Mouse (Mus musculus) frontal cortex, postnatal 14 days (tissue): Measurements from ENCODE around the gene Gsdma2.
"Not testable (repeated sequence)": the region's sequence is repeated elsewhere in the genome, so short reads cannot be mapped to it uniquely, and the experiment has no call there.

Experiments used
- DNase-seq, 2 experiments: peaks; one replicate each; pipeline ENCODE4 v3.0.0; 2022; ENCODE audit warnings: low spot score in 2 of 2

The Gsdma2 gene

GRCm38 (mm10) chr11:98668984-98669383, 22.4 kb downstream of the Gsdma2 start:
- DNase-seq, result no peak

GRCm38 (mm10) chr11:98671284-98671815, 24.8 kb downstream of the Gsdma2 start:
- DNase-seq, result no peak

- DNase-seq, result no peak
Observed at GRCm38 (mm10) chr11:98671857-98672256, 25.3 kb downstream of the Gsdma2 start.

- no peak for DNase-seq
Observed at GRCm38 (mm10) chr11:98672482-98672881, 25.9 kb downstream of the Gsdma2 start.

GRCm38 (mm10) chr11:98673136-98673535, 26.6 kb downstream of the Gsdma2 start:
- DNase-seq, result peak in 1 of 2 experiments; percentile 21

GRCm38 (mm10) chr11:98675829-98676363, 29.3 kb downstream of the Gsdma2 start:
- no peak for DNase-seq

GRCm38 (mm10) chr11:98680023-98680422, 33.5 kb downstream of the Gsdma2 start:
- no peak for DNase-seq

GRCm38 (mm10) chr11:98680595-98680994, 34.0 kb downstream of the Gsdma2 start:
- not testable (repeated sequence) for DNase-seq

- DNase-seq, result no peak
Observed at GRCm38 (mm10) chr11:98681186-98681585, 34.6 kb downstream of the Gsdma2 start.

GRCm38 (mm10) chr11:98681786-98682745, 35.5 kb downstream of the Gsdma2 start, which contains the start of gene Psmd3:
Gene Psmd3, plus strand, starts transcription at chr11:98682554.
- DNase-seq, result peak; percentile 96

- no peak for DNase-seq
Observed at GRCm38 (mm10) chr11:98682811-98683210, 36.3 kb downstream of the Gsdma2 start.

GRCm38 (mm10) chr11:98685642-98686041, 39.1 kb downstream of the Gsdma2 start:
- DNase-seq, result no peak

GRCm38 (mm10) chr11:98686976-98687375, 40.4 kb downstream of the Gsdma2 start:
- no peak for DNase-seq

GRCm38 (mm10) chr11:98688009-98688408, 41.5 kb downstream of the Gsdma2 start:
- no peak for DNase-seq

GRCm38 (mm10) chr11:98693201-98693600, 46.6 kb downstream of the Gsdma2 start:
- no peak for DNase-seq

- DNase-seq, result no peak
Observed at GRCm38 (mm10) chr11:98693746-98694145, 47.2 kb downstream of the Gsdma2 start.

- DNase-seq, result no peak
Observed at GRCm38 (mm10) chr11:98694301-98694700, 47.7 kb downstream of the Gsdma2 start.

- no peak for DNase-seq
Observed at GRCm38 (mm10) chr11:98695408-98695807, 48.8 kb downstream of the Gsdma2 start.

- DNase-seq, result no peak
Observed at GRCm38 (mm10) chr11:98696454-98697216, 50.1 kb downstream of the Gsdma2 start.

- no peak for DNase-seq
Observed at GRCm38 (mm10) chr11:98697225-98697624, 50.7 kb downstream of the Gsdma2 start.

- no peak for DNase-seq
Observed at GRCm38 (mm10) chr11:98698849-98699640, 52.5 kb downstream of the Gsdma2 start.
